Mouse (Mus musculus) limb, embryonic 10.5 days (tissue): ENCODE data around the gene Nrp2. TPM values are rescaled to one million over a fixed set of nuclear protein-coding genes. Genes with fewer than 3 reads are reported as not detected.

Experiments used
- DNase-seq: peaks from one replicate; pipeline ENCODE4 v3.0.0-alpha.2; 2017; ENCODE audit warnings: low spot score
- H3K27ac ChIP-seq: fragments of 300-500 bp; sonication (generic); 2 replicates; pipeline ENCODE4 v1.5.1; 2016; ENCODE audit warnings: mild to moderate bottlenecking
- H3K27me3 ChIP-seq: fragments of 300-500 bp; sonication (generic); 2 replicates; pipeline ENCODE4 v1.6.1; 2016; ENCODE audit warnings: low read depth, mild to moderate bottlenecking; ENCODE audit not compliant: poor library complexity, severe bottlenecking
- H3K36me3 ChIP-seq: fragments of 300-500 bp; sonication (generic); 2 replicates; pipeline ENCODE4 v1.6.1; 2016; ENCODE audit warnings: mild to moderate bottlenecking, moderate library complexity
- H3K4me1 ChIP-seq: fragments of 300-500 bp; sonication (generic); 2 replicates; pipeline ENCODE4 v1.6.1; 2016
- H3K4me3 ChIP-seq: fragments of 300-500 bp; sonication (generic); 2 replicates; pipeline ENCODE4 v1.5.1; 2016; ENCODE audit warnings: mild to moderate bottlenecking, moderate library complexity
- H3K9me3 ChIP-seq: fragments of 300-500 bp; sonication (generic); replicated peaks from 2 replicates; pipeline ENCODE4 v1.6.1; 2016; ENCODE audit warnings: mild to moderate bottlenecking
- whole genome bisulfite sequencing: fragments of 180-500 bp; shearing (Covaris S2); methylation state at CpG from one replicate; pipeline ENCODE4 v1.1.7; 2016; 5-methylcytosine and 5-hydroxymethylcytosine counted together
- polyA plus RNA-seq: library from polyadenylated mRNA; unstranded; fragments of >200 nt; fragmentation: Nextera tagmentation; extraction: Ambion mirVana; gene quantifications from 2 replicates; pipeline ENCODE4 v1.2.1, GENCODE M21; 2016

The Nrp2 gene
- polyA plus RNA-seq, 1 experiment from 2014 or later = 54.7 TPM

GRCm38 (mm10) chr1:62707913-62708860 lies 5.1 kb downstream of the Nrp2 start:
- WGBS = 10% methylated on average over 17 of the region's 17 CpGs
- peaks cover 77% of the 10 kb centered on the region for H3K4me1 ChIP-seq
- peaks cover 49% of the 10 kb centered on the region for H3K27me3 ChIP-seq
- H3K27ac ChIP-seq = peak overlapping the region; percentile 92
- peaks cover 5% of the 10 kb centered on the region for H3K36me3 ChIP-seq
- H3K4me3 ChIP-seq = peak overlapping the region; percentile 70
- no peak for DNase-seq
- no peaks in the 10 kb centered on the region for H3K9me3 ChIP-seq

DNA sequence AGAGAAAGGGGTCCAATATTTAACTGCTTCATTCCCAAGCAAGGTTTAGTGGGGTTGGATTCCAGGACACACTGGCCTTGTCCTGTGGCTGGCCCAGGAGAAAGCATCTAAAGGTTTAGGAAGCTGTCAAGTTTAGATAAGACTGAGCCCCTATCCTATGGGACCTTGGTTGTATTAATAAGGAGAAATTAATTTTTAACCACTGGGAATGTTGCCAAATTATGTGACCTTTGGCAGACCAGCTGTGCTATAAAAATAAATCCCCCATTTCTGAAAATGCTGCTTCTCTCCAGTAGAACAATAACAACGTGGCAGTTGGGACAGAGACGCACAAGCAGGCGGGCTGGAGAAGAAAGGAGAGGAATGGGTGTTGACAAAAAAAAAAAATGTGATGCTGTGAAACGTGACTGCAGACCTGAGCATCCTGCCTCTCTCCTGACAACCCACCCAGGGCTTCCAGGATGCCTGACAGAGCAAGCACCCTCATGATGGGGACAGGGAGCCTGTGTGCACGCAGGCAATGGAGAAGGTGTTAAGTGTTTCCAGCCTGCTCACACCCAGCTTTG lies 6.8 kb downstream of the Nrp2 start:
- Histone ChIP-seq H3K27ac (no peak overlapping the region), H3K4me3 (no peak overlapping the region), H3K36me3 (peaks cover 5% of the 10 kb centered on the region), H3K4me1 (peaks cover 69% of the 10 kb centered on the region), H3K9me3 (no peaks in the 10 kb centered on the region), H3K27me3 (peaks cover 37% of the 10 kb centered on the region)
- 56% methylated on average over 5 of the region's 5 CpGs for WGBS
- no peak for DNase-seq

- Histone ChIP-seq H3K27ac (no peak overlapping the region), H3K9me3 (no peaks in the 10 kb centered on the region), H3K36me3 (peaks cover 9% of the 10 kb centered on the region), H3K4me1 (peaks cover 62% of the 10 kb centered on the region), H3K27me3 (peaks cover 16% of the 10 kb centered on the region), H3K4me3 (no peak overlapping the region)
- WGBS = 73% methylated on average over 17 of the region's 17 CpGs
- DNase-seq = peak; percentile 27
These were observed 10.1 kb downstream of the Nrp2 start for GRCm38 (mm10) chr1:62713021-62713676.

GRCm38 (mm10) chr1:62715004-62715403 lies 11.9 kb downstream of the Nrp2 start:
- Histone ChIP-seq H3K4me1 (peaks cover 60% of the 10 kb centered on the region), H3K4me3 (no peak overlapping the region), H3K36me3 (peaks cover 28% of the 10 kb centered on the region), H3K9me3 (no peaks in the 10 kb centered on the region), H3K27me3 (peaks cover 5% of the 10 kb centered on the region), H3K27ac (no peak overlapping the region)
- WGBS = 97% methylated on average over 1 of the region's 1 CpGs
- peak; percentile 26 for DNase-seq

- H3K4me1 ChIP-seq = peaks cover 60% of the 10 kb centered on the region
- WGBS = 31% methylated on average over 4 of the region's 4 CpGs
- DNase-seq = peak; percentile 29
These were observed 12.6 kb downstream of the Nrp2 start for GRCm38 (mm10) chr1:62715692-62716091.

GRCm38 (mm10) chr1:62716836-62717478 lies 13.9 kb downstream of the Nrp2 start:
- Histone ChIP-seq H3K4me1 (peaks cover 70% of the 10 kb centered on the region), H3K36me3 (peaks cover 42% of the 10 kb centered on the region), H3K27ac (peak overlapping the region; percentile 70), H3K27me3 (no peaks in the 10 kb centered on the region), H3K9me3 (no peaks in the 10 kb centered on the region), H3K4me3 (no peak overlapping the region)
- WGBS = 25% methylated on average over 10 of the region's 10 CpGs
- DNase-seq = peak; percentile 28

More at GRCm38 (mm10) chr1:62715692-62716091, 12.6 kb downstream of the Nrp2 start:
- no peaks in the 10 kb centered on the region for H3K27me3 ChIP-seq
- H3K4me3 ChIP-seq = no peak overlapping the region
- no peaks in the 10 kb centered on the region for H3K9me3 ChIP-seq
- H3K36me3 ChIP-seq = peaks cover 29% of the 10 kb centered on the region
- no peak overlapping the region for H3K27ac ChIP-seq

- Histone ChIP-seq H3K36me3 (peaks cover 49% of the 10 kb centered on the region), H3K27ac (peak overlapping the region; percentile 70; the same call in 1 of the 2 replicates), H3K27me3 (no peaks in the 10 kb centered on the region), H3K4me1 (peaks cover 69% of the 10 kb centered on the region), H3K4me3 (no peak overlapping the region), H3K9me3 (no peaks in the 10 kb centered on the region)
- WGBS = 55% methylated on average over 13 of the region's 13 CpGs
- DNase-seq = no peak
These were observed 14.6 kb downstream of the Nrp2 start for GRCm38 (mm10) chr1:62717552-62718236.

- H3K27ac ChIP-seq = no peak overlapping the region
- 47% methylated on average over 5 of the region's 5 CpGs for WGBS
- DNase-seq = no peak
- H3K36me3 ChIP-seq = peaks cover 55% of the 10 kb centered on the region
- H3K4me3 ChIP-seq = no peak overlapping the region
- peaks cover 64% of the 10 kb centered on the region for H3K4me1 ChIP-seq
- no peaks in the 10 kb centered on the region for H3K9me3 ChIP-seq
- no peaks in the 10 kb centered on the region for H3K27me3 ChIP-seq
These were observed 15.1 kb downstream of the Nrp2 start for GRCm38 (mm10) chr1:62718237-62718571.

- no peak overlapping the region for H3K4me3 ChIP-seq
- 60% methylated on average over 8 of the region's 8 CpGs for WGBS
These were observed 15.7 kb downstream of the Nrp2 start for GRCm38 (mm10) chr1:62718750-62719149.

GRCm38 (mm10) chr1:62719770-62720169 lies 16.7 kb downstream of the Nrp2 start:
- H3K4me3 ChIP-seq = no peak overlapping the region
- peaks cover 70% of the 10 kb centered on the region for H3K4me1 ChIP-seq
- no peaks in the 10 kb centered on the region for H3K27me3 ChIP-seq
- peak overlapping the region; percentile 25; the same call in 1 of the 2 replicates for H3K27ac ChIP-seq
- no peaks in the 10 kb centered on the region for H3K9me3 ChIP-seq
- H3K36me3 ChIP-seq = peaks cover 67% of the 10 kb centered on the region
- no peak for DNase-seq
- 76% methylated on average over 6 of the region's 6 CpGs for WGBS

More at GRCm38 (mm10) chr1:62718750-62719149, 15.7 kb downstream of the Nrp2 start:
- 0 out of 2 replicates have a peak overlapping the region, but pooled peaks have one; percentile 7 for H3K27ac ChIP-seq
- no peaks in the 10 kb centered on the region for H3K27me3 ChIP-seq
- peaks cover 60% of the 10 kb centered on the region for H3K36me3 ChIP-seq
- H3K9me3 ChIP-seq = no peaks in the 10 kb centered on the region
- no peak for DNase-seq
- H3K4me1 ChIP-seq = peaks cover 60% of the 10 kb centered on the region

DNA sequence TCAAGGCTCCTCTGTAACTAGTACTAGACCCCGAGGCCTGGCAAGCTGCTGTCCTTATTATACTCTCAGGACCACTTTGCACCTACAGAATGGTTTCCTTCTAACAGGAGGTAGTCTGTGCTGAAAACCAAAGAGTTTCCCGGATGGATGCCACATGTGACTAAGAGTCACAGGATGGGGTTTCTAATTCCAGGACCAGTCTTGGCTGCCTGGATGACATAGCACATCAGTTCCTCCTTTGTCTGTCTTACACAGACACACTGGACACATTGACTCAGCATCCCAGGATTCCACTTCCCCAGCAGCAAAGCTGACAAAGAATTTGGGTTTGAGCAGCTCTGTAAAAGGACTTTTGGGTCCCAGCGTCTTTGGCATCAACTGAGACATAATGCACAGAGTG lies 17.1 kb downstream of the Nrp2 start:
- DNase-seq = no peak
- Histone ChIP-seq H3K4me3 (no peak overlapping the region), H3K27ac (peak overlapping the region; percentile 61), H3K4me1 (peaks cover 74% of the 10 kb centered on the region), H3K36me3 (peaks cover 70% of the 10 kb centered on the region), H3K9me3 (no peaks in the 10 kb centered on the region), H3K27me3 (no peaks in the 10 kb centered on the region)
- WGBS = 77% methylated on average over 3 of the region's 3 CpGs
